Mouse (Mus musculus): ENCODE measurements at regions not wholly inside any gene's neighbourhood (a gene's known extent, or its start where the extent isn't known, plus 50 kb on each side); places are given as distances from the start of the nearest gene placed in this dataset.

DNA sequence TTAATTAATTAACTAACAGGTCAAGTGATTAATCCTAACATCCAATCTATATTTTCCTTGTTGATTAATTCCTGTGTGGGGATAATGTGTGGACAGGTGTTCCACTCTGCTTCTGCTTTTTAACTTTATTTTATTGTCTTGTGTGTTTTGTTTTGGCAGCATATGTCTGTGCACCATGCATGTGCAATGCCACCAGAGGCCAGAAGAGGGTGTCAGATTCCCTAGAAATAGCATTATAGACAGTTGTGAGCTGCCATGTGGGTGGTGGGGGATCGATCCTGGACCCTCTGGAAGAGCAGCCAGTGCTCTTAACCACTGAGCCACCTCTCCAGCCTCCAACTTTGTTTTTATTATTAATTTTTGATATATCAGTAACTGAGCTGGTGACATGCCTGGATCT is 65.6 kb downstream of the En1 start:
- Histone ChIP-seq H3K9me3 (no peaks in the 10 kb centered on the region), H3K36me3 (no peaks in the 10 kb centered on the region), H3K4me3 (no peak overlapping the region), H3K4me2 (no peak overlapping the region), H3K27me3 (no peaks in the 10 kb centered on the region), H3K9ac (no peak overlapping the region), H3K27ac (no peak overlapping the region), H3K4me1 (replicated peaks) (no peaks in the 10 kb centered on the region)
- no peak for ATAC-seq (ENCODE audit: low FRiP score)
- WGBS, result 86% methylated on average over 1 of the region's 1 CpGs

DNA sequence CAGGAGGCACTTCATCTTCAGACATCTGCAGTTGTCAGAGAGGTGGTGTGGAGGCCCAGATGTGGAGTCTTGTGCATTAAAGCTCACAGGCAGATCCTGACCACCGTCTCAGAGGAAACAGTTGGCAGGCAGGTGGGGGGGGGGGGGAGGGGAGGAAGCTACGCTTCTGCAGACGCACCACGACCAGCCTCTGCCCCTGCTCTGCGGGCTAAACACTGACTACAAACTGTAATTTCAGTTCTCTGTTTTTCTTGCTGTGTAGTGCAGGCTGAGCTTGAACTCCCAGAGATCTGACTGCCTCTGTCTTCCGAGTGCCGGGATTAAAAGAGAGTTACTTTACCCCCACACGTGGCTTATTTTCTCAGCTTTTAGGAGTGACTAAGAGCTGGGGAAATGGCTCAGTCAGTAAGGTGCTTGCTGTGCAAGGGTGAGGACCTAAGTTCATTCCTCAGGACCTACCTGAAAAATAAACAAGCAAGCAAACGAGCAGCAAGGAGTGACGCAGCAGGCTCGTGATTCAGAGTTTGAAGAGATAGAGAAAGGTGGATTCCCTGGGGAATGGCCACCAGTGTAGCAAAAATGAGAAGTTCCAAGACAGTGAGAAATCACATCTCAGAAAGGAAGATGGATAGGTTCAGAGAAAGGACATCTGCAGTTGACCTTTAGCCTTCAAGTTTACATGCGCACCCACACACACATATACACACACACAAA is 81.5 kb downstream of the En1 start:
- Histone ChIP-seq H3K4me3 (no peak overlapping the region), H3K4me2 (no peak overlapping the region), H3K27me3 (no peaks in the 10 kb centered on the region), H3K9ac (no peak overlapping the region), H3K27ac (no peak overlapping the region), H3K4me1 (replicated peaks) (no peaks in the 10 kb centered on the region), H3K36me3 (no peaks in the 10 kb centered on the region), H3K9me3 (no peaks in the 10 kb centered on the region)
- ATAC-seq (ENCODE audit: low FRiP score), result no peak
- 71% methylated on average over 12 of the region's 12 CpGs for WGBS

DNA sequence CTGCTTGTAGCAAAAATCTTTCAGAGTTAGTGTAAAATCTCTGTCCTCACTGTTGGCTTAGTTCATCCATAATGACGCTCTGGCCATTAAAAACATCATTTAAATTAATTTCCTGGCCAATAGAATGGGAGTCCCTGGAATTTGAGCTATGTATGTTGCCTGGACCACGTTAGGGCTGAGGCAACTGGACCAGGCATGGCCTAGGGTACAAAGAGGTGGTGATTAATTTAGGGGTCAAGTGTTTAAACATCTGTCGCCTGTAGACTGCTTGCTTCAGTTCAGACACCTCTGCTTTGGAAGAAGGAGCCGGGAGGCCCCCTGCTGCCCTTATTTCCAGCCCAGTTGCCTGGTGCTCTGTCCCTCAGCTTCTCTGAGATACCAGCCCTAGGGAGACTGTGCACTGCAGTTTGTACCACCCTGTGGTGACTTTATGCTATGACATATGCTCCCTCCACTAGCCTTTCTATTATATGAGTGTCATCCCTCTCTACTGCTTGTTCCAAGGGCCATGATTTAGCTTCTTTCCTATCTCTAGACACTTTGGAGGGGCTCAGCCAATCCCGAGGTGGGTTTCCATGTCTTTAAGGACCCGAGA is 83.5 kb downstream of the En1 start:
- peak; percentile 75 for ATAC-seq (ENCODE audit: low FRiP score)
- H3K9ac ChIP-seq, result no peak overlapping the region
- 52% methylated on average over 6 of the region's 6 CpGs for WGBS
- no peaks in the 10 kb centered on the region for H3K4me1 ChIP-seq (replicated peaks)
- no peak overlapping the region for H3K4me2 ChIP-seq
- no peak overlapping the region for H3K27ac ChIP-seq
- no peaks in the 10 kb centered on the region for H3K36me3 ChIP-seq
- H3K27me3 ChIP-seq, result no peaks in the 10 kb centered on the region
- H3K9me3 ChIP-seq, result no peaks in the 10 kb centered on the region
- no peak overlapping the region for H3K4me3 ChIP-seq

DNA sequence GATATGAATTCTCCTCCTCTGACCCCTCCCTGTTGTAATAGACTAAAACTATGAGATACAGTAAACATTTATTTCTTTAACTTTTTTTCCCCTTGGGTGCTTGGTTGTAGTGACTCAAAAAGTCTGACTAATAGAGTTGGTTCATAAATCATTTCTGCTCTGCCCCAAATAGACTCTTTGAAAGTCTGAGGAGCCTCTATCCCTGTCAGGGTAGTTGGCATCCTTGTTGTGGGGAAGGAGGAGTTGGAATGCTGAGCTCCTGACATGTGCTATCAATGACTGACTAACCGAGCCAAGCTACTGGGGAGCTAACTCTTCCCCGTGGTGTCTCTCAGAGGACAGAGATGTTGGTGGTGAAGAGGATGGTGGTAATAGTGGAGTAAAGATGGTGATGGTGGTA is 89.4 kb downstream of the En1 start:
- no peaks in the 10 kb centered on the region for H3K4me1 ChIP-seq (replicated peaks)
- no peak for ATAC-seq (ENCODE audit: low FRiP score)
- 86% methylated on average over 2 of the region's 2 CpGs for WGBS

DNA sequence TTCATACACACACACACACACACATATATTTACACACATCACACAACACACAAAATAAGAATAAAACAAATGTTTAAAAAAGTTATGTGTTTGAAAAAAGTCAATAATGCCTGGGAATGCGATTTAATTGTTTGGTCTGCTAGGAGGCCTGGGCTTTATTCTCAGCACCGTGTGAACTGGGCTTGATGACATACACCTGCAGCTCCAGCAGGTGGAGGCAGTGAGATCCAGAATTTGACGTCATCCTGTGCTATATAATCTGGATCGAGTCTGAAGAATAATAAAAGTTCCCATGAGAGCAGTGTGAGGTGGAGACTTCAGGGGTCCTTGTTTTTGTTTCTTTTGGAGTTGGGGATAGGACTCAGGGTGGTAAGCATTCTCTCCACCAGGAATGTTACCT is 96.0 kb downstream of the En1 start:
- no peak for ATAC-seq (ENCODE audit: low FRiP score)

More for the DNA sequence above, 89.4 kb downstream of the En1 start:
- no peaks in the 10 kb centered on the region for H3K36me3 ChIP-seq
- H3K27me3 ChIP-seq, result no peaks in the 10 kb centered on the region
- no peak overlapping the region for H3K9ac ChIP-seq
- H3K27ac ChIP-seq, result no peak overlapping the region
- H3K9me3 ChIP-seq, result 0 out of 2 replicates have a peak, but pooled peaks cover 3% of the 10 kb centered on the region
- H3K4me2 ChIP-seq, result no peak overlapping the region
- no peak overlapping the region for H3K4me3 ChIP-seq

DNA sequence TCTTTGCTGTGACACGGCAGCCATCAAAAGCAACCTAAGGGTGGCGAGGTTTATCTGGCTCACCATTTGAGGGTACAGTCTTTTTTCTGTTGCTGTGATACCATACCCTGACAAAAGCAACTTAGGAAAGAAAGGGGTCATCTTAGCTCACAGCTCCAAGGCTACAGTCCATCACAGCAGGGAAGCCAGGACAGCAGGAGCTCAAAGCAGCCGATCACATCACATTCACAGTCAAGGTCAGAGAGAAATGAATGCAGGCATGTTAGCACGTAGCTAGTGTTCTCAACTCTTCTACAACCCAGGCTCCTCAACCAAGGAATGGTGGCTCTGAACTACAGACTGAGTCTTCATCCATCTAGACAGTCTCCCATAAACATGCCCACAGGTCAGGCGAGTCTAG is 102.0 kb downstream of the En1 start:
- 60% methylated on average over 5 of the region's 5 CpGs for WGBS
- H3K9me3 ChIP-seq, result no peaks in the 10 kb centered on the region
- no peak for ATAC-seq (ENCODE audit: low FRiP score)
- H3K36me3 ChIP-seq, result no peaks in the 10 kb centered on the region
- no peaks in the 10 kb centered on the region for H3K4me1 ChIP-seq (replicated peaks)
- no peak overlapping the region for H3K27ac ChIP-seq
- H3K4me3 ChIP-seq, result no peak overlapping the region
- no peak overlapping the region for H3K9ac ChIP-seq
- H3K27me3 ChIP-seq, result no peaks in the 10 kb centered on the region
- H3K4me2 ChIP-seq, result no peak overlapping the region

More for the DNA sequence above, 96.0 kb downstream of the En1 start:
- Histone ChIP-seq H3K27ac (no peak overlapping the region), H3K4me2 (no peak overlapping the region), H3K27me3 (0 out of 2 replicates have a peak, but pooled peaks cover 2% of the 10 kb centered on the region), H3K9me3 (peaks cover 4% of the 10 kb centered on the region; the same call in 1 of the 2 replicates), H3K9ac (no peak overlapping the region), H3K4me3 (no peak overlapping the region), H3K4me1 (replicated peaks) (no peaks in the 10 kb centered on the region), H3K36me3 (no peaks in the 10 kb centered on the region)
- WGBS, result 77% methylated on average over 4 of the region's 4 CpGs

DNA sequence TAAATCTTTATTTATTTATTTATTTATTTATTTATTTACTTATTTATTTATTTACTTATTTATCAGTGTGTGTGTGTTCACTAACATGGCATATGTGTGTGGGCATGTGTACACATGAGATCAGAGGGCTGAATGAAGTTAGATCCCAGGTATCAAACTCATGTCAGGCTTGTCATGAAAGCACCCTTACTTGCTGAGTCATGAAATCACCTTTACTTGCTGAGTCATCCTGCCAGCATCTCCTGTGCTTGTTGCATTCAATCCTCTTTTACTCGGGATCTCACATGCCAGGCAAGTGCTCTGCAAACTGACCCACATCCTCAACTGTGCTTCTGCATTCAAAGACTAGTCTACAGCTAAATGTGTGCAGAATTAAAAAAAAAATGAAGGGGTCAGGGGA is 103.8 kb downstream of the En1 start:
- Histone ChIP-seq H3K4me1 (replicated peaks) (no peaks in the 10 kb centered on the region), H3K27ac (no peak overlapping the region), H3K4me2 (no peak overlapping the region), H3K27me3 (no peaks in the 10 kb centered on the region), H3K36me3 (no peaks in the 10 kb centered on the region), H3K4me3 (no peak overlapping the region), H3K9me3 (no peaks in the 10 kb centered on the region), H3K9ac (no peak overlapping the region)
- WGBS, result 64% methylated on average over 1 of the region's 1 CpGs
- no peak for ATAC-seq (ENCODE audit: low FRiP score)

DNA sequence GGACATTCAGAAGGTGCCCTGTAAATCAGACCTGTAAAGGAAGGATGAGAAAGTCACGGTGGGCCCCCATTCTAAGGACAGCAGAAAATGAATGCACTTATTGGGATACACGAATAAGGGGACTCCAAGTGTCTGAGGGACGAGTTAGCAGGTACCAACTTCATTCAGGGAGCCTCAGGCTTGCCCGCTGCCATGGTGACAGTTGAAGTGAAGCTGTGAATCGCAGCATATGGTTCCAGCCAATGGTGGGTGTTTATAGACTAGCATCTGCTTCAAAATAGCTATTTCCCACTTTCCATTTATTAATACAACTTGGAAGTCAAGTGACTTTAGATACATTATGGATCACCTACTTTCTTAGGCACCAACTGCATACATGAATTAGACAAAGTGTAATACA is 106.3 kb downstream of the En1 start:
- Histone ChIP-seq H3K4me1 (replicated peaks) (no peaks in the 10 kb centered on the region), H3K27me3 (no peaks in the 10 kb centered on the region), H3K4me3 (no peak overlapping the region), H3K27ac (no peak overlapping the region), H3K9ac (no peak overlapping the region), H3K9me3 (no peaks in the 10 kb centered on the region), H3K36me3 (no peaks in the 10 kb centered on the region), H3K4me2 (no peak overlapping the region)
- no peak for ATAC-seq (ENCODE audit: low FRiP score)
- 72% methylated on average over 5 of the region's 5 CpGs for WGBS

DNA sequence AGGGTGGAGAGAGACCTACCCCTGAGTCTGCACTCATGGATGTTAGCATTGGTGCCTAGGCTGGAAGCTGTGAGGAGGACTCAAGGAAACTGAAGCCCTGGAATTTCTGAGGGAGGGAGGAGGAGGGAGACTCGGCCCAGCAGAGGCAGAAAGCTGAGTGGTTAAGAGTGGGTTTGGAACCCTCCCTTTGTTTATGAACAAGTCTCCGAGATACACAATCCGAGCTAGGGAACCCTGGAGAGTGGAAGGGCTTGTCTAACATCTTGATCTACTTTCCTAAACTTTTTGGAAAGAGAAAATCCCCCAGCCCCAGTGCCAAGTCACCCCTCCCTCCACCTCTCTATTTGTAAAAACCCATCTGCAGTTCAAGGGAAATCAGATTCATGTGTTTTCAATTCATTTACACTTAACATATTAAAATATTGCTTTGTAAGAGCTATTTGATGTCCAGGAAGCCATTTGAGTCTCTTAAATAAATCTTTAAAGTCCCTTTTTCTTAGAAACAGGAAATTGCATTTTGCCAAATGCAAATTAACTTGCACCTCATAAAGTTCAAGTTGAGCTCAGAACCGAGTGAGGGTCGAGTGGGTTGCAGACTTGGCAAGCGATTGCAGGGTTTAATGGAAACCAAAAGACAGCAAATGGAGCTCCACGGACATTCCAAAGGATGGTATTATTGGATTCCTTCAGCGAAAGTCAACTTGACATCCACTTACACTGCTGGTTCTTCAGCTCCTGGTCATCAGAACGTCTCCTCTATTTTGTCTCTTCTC is 113.1 kb downstream of the En1 start:
- Histone ChIP-seq H3K27me3 (no peaks in the 10 kb centered on the region), H3K4me1 (replicated peaks) (no peaks in the 10 kb centered on the region), H3K4me2 (no peak overlapping the region), H3K9ac (no peak overlapping the region), H3K4me3 (no peak overlapping the region), H3K9me3 (no peaks in the 10 kb centered on the region), H3K36me3 (no peaks in the 10 kb centered on the region), H3K27ac (no peak overlapping the region)
- no peak for ATAC-seq (ENCODE audit: low FRiP score)
- WGBS, result 84% methylated on average over 9 of the region's 9 CpGs

DNA sequence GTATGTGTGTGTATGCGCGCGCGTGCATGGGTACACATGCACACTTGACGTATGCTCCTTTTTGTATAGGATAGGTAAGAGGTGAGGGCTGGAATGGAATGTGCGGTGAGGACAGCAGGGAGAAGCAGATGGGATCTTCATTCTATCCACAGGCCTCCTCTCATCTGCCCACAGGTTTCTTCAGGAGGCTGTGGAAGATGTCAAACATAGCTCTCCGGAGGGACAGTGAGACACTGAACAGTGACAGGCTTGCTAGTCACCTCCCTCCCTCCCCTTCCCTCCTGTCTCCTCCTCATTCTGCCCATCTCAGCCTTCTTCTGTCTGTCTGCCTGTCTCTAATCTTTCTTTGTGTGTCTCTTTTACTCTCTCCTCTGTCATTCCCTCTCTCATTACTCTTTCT is 124.6 kb downstream of the En1 start:
- Histone ChIP-seq H3K27ac (no peak overlapping the region), H3K36me3 (no peaks in the 10 kb centered on the region), H3K4me3 (no peak overlapping the region), H3K27me3 (no peaks in the 10 kb centered on the region), H3K4me2 (no peak overlapping the region), H3K4me1 (replicated peaks) (no peaks in the 10 kb centered on the region), H3K9me3 (no peaks in the 10 kb centered on the region), H3K9ac (no peak overlapping the region)
- WGBS, result 99% methylated on average over 7 of the region's 7 CpGs
- no peak for ATAC-seq (ENCODE audit: low FRiP score)

DNA sequence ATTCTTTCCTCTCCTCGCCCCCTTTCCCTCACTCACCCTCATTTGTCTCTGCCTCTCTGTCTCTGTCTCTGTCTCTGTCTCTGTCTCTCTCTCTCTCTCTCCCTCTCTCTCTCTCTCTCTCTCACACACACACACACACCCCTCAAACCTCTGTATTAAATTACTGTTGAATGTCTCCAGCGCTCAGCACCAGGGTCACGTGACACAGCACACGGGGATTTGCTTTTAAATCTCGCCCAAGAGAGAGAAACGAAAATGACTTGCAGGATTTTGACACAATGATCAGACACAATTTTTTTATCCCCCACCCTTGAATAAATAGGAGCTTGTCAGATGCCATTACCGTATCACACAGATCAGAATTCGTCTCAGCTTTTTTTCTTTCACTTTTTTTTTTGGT is 125.2 kb downstream of the En1 start:
- 81% methylated on average over 8 of the region's 8 CpGs for WGBS
- H3K27me3 ChIP-seq, result no peaks in the 10 kb centered on the region
- H3K4me1 ChIP-seq (replicated peaks), result no peaks in the 10 kb centered on the region
- no peak overlapping the region for H3K4me2 ChIP-seq
- no peaks in the 10 kb centered on the region for H3K9me3 ChIP-seq
- no peak overlapping the region for H3K4me3 ChIP-seq
- no peak overlapping the region for H3K9ac ChIP-seq
- H3K27ac ChIP-seq, result no peak overlapping the region
- ATAC-seq (ENCODE audit: low FRiP score), result no peak
- no peaks in the 10 kb centered on the region for H3K36me3 ChIP-seq

DNA sequence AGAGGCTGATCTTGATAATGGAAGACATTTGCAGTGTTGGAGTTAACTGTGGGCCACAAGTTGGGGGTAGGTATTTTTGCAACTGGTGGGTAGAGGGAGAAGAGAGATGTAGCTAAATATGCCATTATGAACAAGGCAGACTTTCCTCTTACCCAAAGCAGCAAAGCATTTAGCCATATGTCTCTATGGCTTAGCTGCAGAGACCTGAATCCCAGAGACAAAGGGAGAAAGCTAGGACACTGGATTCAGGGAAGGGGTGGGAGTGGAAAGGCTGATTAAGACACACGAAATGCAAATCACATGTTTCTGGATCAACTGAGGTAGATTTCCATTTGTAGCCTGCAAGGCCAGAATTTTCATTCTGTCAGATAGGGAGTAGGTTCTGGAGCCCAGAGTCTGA is 129.8 kb downstream of the En1 start:
- H3K4me1 ChIP-seq (replicated peaks), result no peaks in the 10 kb centered on the region
- H3K36me3 ChIP-seq, result no peaks in the 10 kb centered on the region
- 72% methylated on average over 1 of the region's 1 CpGs for WGBS
- no peak overlapping the region for H3K4me2 ChIP-seq
- H3K9me3 ChIP-seq, result no peaks in the 10 kb centered on the region
- H3K9ac ChIP-seq, result no peak overlapping the region
- ATAC-seq (ENCODE audit: low FRiP score), result no peak
- no peak overlapping the region for H3K27ac ChIP-seq
- H3K27me3 ChIP-seq, result no peaks in the 10 kb centered on the region
- H3K4me3 ChIP-seq, result no peak overlapping the region
